Mouse (Mus musculus) ES-E14 (cell line): ENCODE data around the gene Mrpl47.

Experiments
- CHD2 ChIP-seq: IDR thresholded peaks from 2 replicates; pipeline ENCODE4 v1.6.1; 2014; ENCODE audit warnings: mild to moderate bottlenecking, low read depth, low read length, inconsistent platforms
- ZC3H11A ChIP-seq: IDR thresholded peaks from 2 replicates; pipeline ENCODE4 v1.6.1; 2012; ENCODE audit warnings: low read depth, mild to moderate bottlenecking, inconsistent platforms, low read length, borderline replicate concordance
- ZNF384 ChIP-seq: IDR thresholded peaks from 2 replicates; pipeline ENCODE4 v1.6.1; 2012; ENCODE audit warnings: low read depth, low read length, inconsistent platforms

- TF ChIP-seq CHD2 (no peak), ZC3H11A (no peak), ZNF384 (no peak)
Observed at GRCm38 (mm10) chr3:32694737-32695582, 42.4 kb downstream of the Mrpl47 start.
